Mouse (Mus musculus) myocyte (in vitro differentiated cells): ENCODE measurements around the gene Cdh5. TPM values are rescaled to one million over a fixed set of nuclear protein-coding genes. Genes with fewer than 3 reads are reported as not detected.

ENCODE experiments used
- H3K27me3 ChIP-seq: one replicate; pipeline ENCODE4 v1.6.1; 2011; ENCODE audit not compliant: control insufficient read depth, insufficient read depth, insufficient read length
- H3K36me3 ChIP-seq: one replicate; pipeline ENCODE4 v1.6.1; 2011; ENCODE audit not compliant: control insufficient read depth, insufficient read depth
- H3K4me2 ChIP-seq: one replicate; pipeline ENCODE4 v1.6.1; 2011; ENCODE audit warnings: low read depth, control low read depth
- H3K4me3 ChIP-seq: one replicate; pipeline ENCODE4 v1.5.1; 2011; ENCODE audit warnings: mild to moderate bottlenecking, control low read depth, moderate library complexity
- H3K79me2 ChIP-seq: one replicate; pipeline ENCODE4 v1.6.1; 2011; ENCODE audit not compliant: control insufficient read depth, insufficient read depth
- H3ac ChIP-seq: one replicate; pipeline ENCODE4 v1.6.1; 2011; ENCODE audit not compliant: control insufficient read depth, insufficient read length
- CEBPB ChIP-seq: IDR thresholded peaks from 2 replicates; pipeline ENCODE4 v1.6.1; 2011; ENCODE audit warnings: mild to moderate bottlenecking, moderate library complexity; ENCODE audit not compliant: poor library complexity, insufficient read depth, severe bottlenecking
- E2F4 ChIP-seq: IDR thresholded peaks from one replicate; pipeline ENCODE4 v1.6.1; 2011; ENCODE audit warnings: mild to moderate bottlenecking, control low read depth, moderate library complexity; ENCODE audit not compliant: insufficient read depth
- MAX ChIP-seq: IDR thresholded peaks from one replicate; pipeline ENCODE4 v1.6.1; 2011; ENCODE audit warnings: low read depth, mild to moderate bottlenecking, control low read depth
- MYOD1 ChIP-seq, 3 experiments: IDR thresholded peaks; one replicate each; pipeline ENCODE4 v1.6.1; 2011; ENCODE audit warnings: control low read depth in 2 of 3, low read depth in 2 of 3, mild to moderate bottlenecking in 2 of 3, moderate library complexity in 1 of 3; ENCODE audit not compliant: insufficient read length in 2 of 3, control insufficient read depth in 1 of 3
- MYOG ChIP-seq, 3 experiments: IDR thresholded peaks; one replicate each; pipeline ENCODE4 v1.6.1; 2011; ENCODE audit warnings: control low read depth in 2 of 3, low read depth in 2 of 3, mild to moderate bottlenecking in 2 of 3; ENCODE audit not compliant: insufficient read length in 2 of 3, control insufficient read depth in 1 of 3, insufficient read depth in 1 of 3
- POLR2A ChIP-seq: IDR thresholded peaks from one replicate; pipeline ENCODE4 v1.6.1; 2011; ENCODE audit warnings: low read depth, mild to moderate bottlenecking, control low read depth, moderate library complexity; ENCODE audit not compliant: insufficient read length
- POLR2AphosphoS2 ChIP-seq: IDR thresholded peaks from one replicate; pipeline ENCODE4 v1.6.1; 2011; ENCODE audit warnings: low read depth, control low read depth; ENCODE audit not compliant: insufficient read length
- REST ChIP-seq: IDR thresholded peaks from one replicate; pipeline ENCODE4 v1.6.1; 2011; ENCODE audit warnings: mild to moderate bottlenecking, control low read depth, moderate library complexity; ENCODE audit not compliant: insufficient read depth, insufficient read length
- SRF ChIP-seq: IDR thresholded peaks from one replicate; pipeline ENCODE4 v1.6.1; 2011; ENCODE audit warnings: low read depth; ENCODE audit not compliant: control insufficient read depth, insufficient read length
- TCF12 ChIP-seq: IDR thresholded peaks from one replicate; pipeline ENCODE4 v1.6.1; 2011; ENCODE audit warnings: mild to moderate bottlenecking, control low read depth; ENCODE audit not compliant: poor library complexity, insufficient read depth, severe bottlenecking
- TCF3 ChIP-seq: IDR thresholded peaks from one replicate; pipeline ENCODE4 v1.6.1; 2011; ENCODE audit warnings: low read depth, control low read depth; ENCODE audit not compliant: insufficient read length
- USF1 ChIP-seq: IDR thresholded peaks from one replicate; pipeline ENCODE4 v1.6.1; 2011; ENCODE audit warnings: low read depth, mild to moderate bottlenecking, control low read depth, moderate library complexity
- polyA plus RNA-seq: library from polyadenylated mRNA; unstranded; fragments of >200 nt; fragmentation: generic; extraction: Trizol; gene quantifications from one replicate; pipeline ENCODE4 v1.2.1, GENCODE M21; 2012; ENCODE audit warnings: missing spikeins

Cdh5 gene
- polyA plus RNA-seq, 1 experiment: 0.11 TPM

GRCm38 (mm10) chr8:104127160-104127883, 25.9 kb downstream of the Cdh5 start:
- Histone ChIP-seq H3K4me3 (no peak overlapping the region), H3K36me3 (no peaks in the 10 kb centered on the region), H3K27me3 (no peaks in the 10 kb centered on the region), H3K79me2 (no peaks in the 10 kb centered on the region), H3K4me2 (no peak overlapping the region), H3ac (no peak overlapping the region)
- no peak for TF ChIP-seq USF1
- no peak for TF ChIP-seq E2F4
- peak in 1 of 3 experiments; percentile 84 for TF ChIP-seq MYOG (IDR thresholded peaks at IDR 0.05; ENCODE audit: control insufficient read depth in 1 of 3, insufficient read depth in 1 of 3, insufficient read length in 2 of 3, low read depth in 2 of 3)
- no peak for TF ChIP-seq POLR2AphosphoS2
- TF ChIP-seq TCF12: no peak
- peak; percentile 48 to 70 (median 66) for TF ChIP-seq MYOD1 (IDR thresholded peaks at IDR 0.05; ENCODE audit: control insufficient read depth in 1 of 3, insufficient read length in 2 of 3, low read depth in 2 of 3)
- TF ChIP-seq MAX: no peak
- TF ChIP-seq TCF3: no peak
- no peak for TF ChIP-seq CEBPB
- no peak for TF ChIP-seq REST
- TF ChIP-seq SRF: no peak
- TF ChIP-seq POLR2A: no peak

GRCm38 (mm10) chr8:104130916-104131315, 29.5 kb downstream of the Cdh5 start:
- Histone ChIP-seq H3K4me2 (no peak overlapping the region), H3ac (no peak overlapping the region), H3K36me3 (no peaks in the 10 kb centered on the region), H3K4me3 (no peak overlapping the region), H3K27me3 (no peaks in the 10 kb centered on the region), H3K79me2 (no peaks in the 10 kb centered on the region)
- TF ChIP-seq MYOD1 (IDR thresholded peaks at IDR 0.05; ENCODE audit: control insufficient read depth in 1 of 3, insufficient read length in 2 of 3, low read depth in 2 of 3) (no peak), TCF12 (no peak), CEBPB (no peak), SRF (no peak)

- Histone ChIP-seq H3ac (no peak overlapping the region), H3K4me3 (no peak overlapping the region), H3K36me3 (no peaks in the 10 kb centered on the region), H3K79me2 (no peaks in the 10 kb centered on the region), H3K4me2 (no peak overlapping the region), H3K27me3 (no peaks in the 10 kb centered on the region)
- TF ChIP-seq POLR2AphosphoS2: no peak
- peak in 1 of 3 experiments; percentile 5 for TF ChIP-seq MYOD1 (IDR thresholded peaks at IDR 0.05; ENCODE audit: control insufficient read depth in 1 of 3, insufficient read length in 2 of 3, low read depth in 2 of 3)
Measured at GRCm38 (mm10) chr8:104131414-104131975, 30.1 kb downstream of the Cdh5 start.

- Histone ChIP-seq H3K79me2 (no peaks in the 10 kb centered on the region), H3K4me2 (no peak overlapping the region), H3ac (no peak overlapping the region), H3K36me3 (no peaks in the 10 kb centered on the region), H3K4me3 (no peak overlapping the region), H3K27me3 (no peaks in the 10 kb centered on the region)
- TF ChIP-seq SRF: no peak
- TF ChIP-seq TCF3: no peak
- no peak for TF ChIP-seq CEBPB
- TF ChIP-seq TCF12: no peak
- TF ChIP-seq E2F4: no peak
- TF ChIP-seq MYOG (IDR thresholded peaks at IDR 0.05; ENCODE audit: control insufficient read depth in 1 of 3, insufficient read depth in 1 of 3, insufficient read length in 2 of 3, low read depth in 2 of 3): no peak
- no peak for TF ChIP-seq POLR2A
- no peak for TF ChIP-seq MYOD1 (IDR thresholded peaks at IDR 0.05; ENCODE audit: control insufficient read depth in 1 of 3, insufficient read length in 2 of 3, low read depth in 2 of 3)
- TF ChIP-seq REST: no peak
- TF ChIP-seq MAX: no peak
- no peak for TF ChIP-seq POLR2AphosphoS2
- no peak for TF ChIP-seq USF1
Measured at GRCm38 (mm10) chr8:104134521-104134920, 33.1 kb downstream of the Cdh5 start.

GRCm38 (mm10) chr8:104136277-104136676, 34.9 kb downstream of the Cdh5 start:
- Histone ChIP-seq H3K79me2 (no peaks in the 10 kb centered on the region), H3K27me3 (no peaks in the 10 kb centered on the region), H3K4me2 (no peak overlapping the region), H3K4me3 (no peak overlapping the region), H3K36me3 (no peaks in the 10 kb centered on the region), H3ac (no peak overlapping the region)
- TF ChIP-seq POLR2AphosphoS2 (no peak), TCF3 (no peak), MYOG (IDR thresholded peaks at IDR 0.05; ENCODE audit: control insufficient read depth in 1 of 3, insufficient read depth in 1 of 3, insufficient read length in 2 of 3, low read depth in 2 of 3) (no peak), REST (no peak), POLR2A (no peak), MAX (no peak), MYOD1 (IDR thresholded peaks at IDR 0.05; ENCODE audit: control insufficient read depth in 1 of 3, insufficient read length in 2 of 3, low read depth in 2 of 3) (no peak), E2F4 (no peak), TCF12 (no peak), CEBPB (no peak), SRF (no peak), USF1 (no peak)
